Comparison of ENCODE assay signal across 8 mouse cellular contexts in the genomic region with DNA sequence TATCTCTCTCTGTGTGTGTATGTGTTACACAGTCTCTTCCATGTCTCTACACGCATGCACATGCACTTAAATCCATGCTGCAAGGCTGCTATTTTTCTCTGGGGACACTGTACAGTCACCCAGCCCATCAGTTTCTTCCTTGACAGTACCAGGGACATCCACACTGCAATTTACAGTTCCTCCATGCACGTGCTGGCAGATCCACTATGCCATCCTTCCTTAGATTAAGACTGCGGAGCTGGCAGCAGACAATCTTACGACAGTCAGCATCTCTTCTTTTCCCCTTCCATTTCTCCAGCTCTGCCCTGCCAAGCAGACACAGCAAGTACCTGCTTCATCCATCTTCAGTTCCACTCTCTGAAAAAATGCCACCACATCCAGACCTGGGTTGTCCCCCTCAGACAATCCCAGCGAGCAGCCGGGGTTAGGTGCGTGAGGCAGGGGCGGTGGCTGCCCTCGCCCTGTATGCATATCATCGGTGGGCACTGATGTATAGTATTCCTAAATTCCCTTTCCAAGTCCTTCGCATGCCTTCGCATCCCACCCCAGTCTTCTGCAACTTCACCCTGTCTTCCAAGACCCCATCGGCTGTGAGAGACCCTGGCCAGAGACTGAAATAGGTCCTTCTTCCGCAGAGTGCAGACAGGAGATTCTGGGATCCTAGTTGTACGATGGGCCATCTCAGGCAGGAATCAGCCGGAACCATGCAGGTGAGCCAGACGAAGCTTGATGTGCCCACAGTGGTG.
DNase-seq lines count a peak whose midpoint lies in the region.

No protein-coding gene starts in this region.

- DNase-seq in kidney, postnatal 10 days, result peak; percentile 30
- no peak for DNase-seq in kidney, adult 8-10 months
- DNase-seq in embryonic facial prominence, embryonic 10.5 days (ENCODE audit: low spot score), result no peak
- peak; percentile 17 for DNase-seq in heart, postnatal 4 days
- no peak for DNase-seq in limb, embryonic 10.5 days (ENCODE audit: low spot score)
- DNase-seq in right cerebral cortex, postnatal 4 days, result peak; percentile 33
- no peak for DNase-seq in adrenal gland, adult 2 months
- DNase-seq in lung, postnatal 25 days (ENCODE audit: low spot score), result no peak

- H3K36me3 ChIP-seq in embryonic facial prominence, embryonic 10.5 days (replicated peaks), result no peaks in the 10 kb centered on the region
- no peaks in the 10 kb centered on the region for H3K36me3 ChIP-seq in limb, embryonic 10.5 days

- 93% methylated on average over 17 of the region's 17 CpGs for WGBS in embryonic facial prominence, embryonic 10.5 days
- 92% methylated on average over 17 of the region's 17 CpGs for WGBS in limb, embryonic 10.5 days

- peak overlapping the region; percentile 87 for H3K27ac ChIP-seq in embryonic facial prominence, embryonic 10.5 days (replicated peaks)
- H3K27ac ChIP-seq in limb, embryonic 10.5 days, result peak overlapping the region; percentile 86

- H3K4me1 ChIP-seq in embryonic facial prominence, embryonic 10.5 days, result peaks cover 60% of the 10 kb centered on the region
- H3K4me1 ChIP-seq in limb, embryonic 10.5 days, result peaks cover 47% of the 10 kb centered on the region

- no peaks in the 10 kb centered on the region for H3K27me3 ChIP-seq in embryonic facial prominence, embryonic 10.5 days (replicated peaks; ENCODE audit: low read depth, poor library complexity, severe bottlenecking)
- H3K27me3 ChIP-seq in limb, embryonic 10.5 days (ENCODE audit: low read depth, poor library complexity, severe bottlenecking), result no peaks in the 10 kb centered on the region

- H3K4me3 ChIP-seq in embryonic facial prominence, embryonic 10.5 days, result peak overlapping the region; percentile 26; the same call in 1 of the 2 replicates
- no peak overlapping the region for H3K4me3 ChIP-seq in limb, embryonic 10.5 days

- H3K9me3 ChIP-seq in embryonic facial prominence, embryonic 10.5 days, result no peaks in the 10 kb centered on the region
- no peaks in the 10 kb centered on the region for H3K9me3 ChIP-seq in limb, embryonic 10.5 days (replicated peaks)

Comparison
In these comparisons a context has a peak if more than half of its experiments do, and no peak if none do; other contexts are left out.
1. DNase-seq: peak in kidney, postnatal 10 days (single experiment), heart, postnatal 4 days (single experiment) and right cerebral cortex, postnatal 4 days (single experiment); none in kidney, adult 8-10 months (0 of 2), embryonic facial prominence, embryonic 10.5 days (single experiment), limb, embryonic 10.5 days (single experiment), adrenal gland, adult 2 months (single experiment) and lung, postnatal 25 days (single experiment).